Mouse (Mus musculus): ENCODE results near the gene Plb1.

DNA sequence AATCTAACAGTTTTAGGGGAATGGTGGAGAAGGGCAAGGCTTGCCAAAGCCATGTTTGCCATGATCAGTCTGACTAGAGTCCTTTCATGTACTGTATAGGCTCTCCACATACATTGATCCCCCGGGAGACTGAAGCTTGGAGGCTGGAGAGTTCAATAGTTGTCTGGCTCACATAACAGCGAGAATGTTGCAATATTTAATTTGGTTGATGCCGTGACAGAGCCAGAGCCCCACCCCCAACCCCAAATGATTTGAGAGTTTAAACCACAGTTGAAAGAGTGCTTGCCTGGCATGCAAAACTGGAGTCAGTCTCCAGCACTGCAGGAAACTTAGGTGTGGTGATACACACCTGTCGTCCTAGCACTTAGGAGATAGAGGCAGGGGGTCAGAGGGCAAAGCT, 49.8 kb downstream of the Plb1 start:
- TF ChIP-seq CTCF (IDR thresholded peaks at IDR 0.05; ENCODE audit: control insufficient read depth, insufficient read depth, insufficient read length): no peak
- no peak for TF ChIP-seq FOSL1 (IDR thresholded peaks at IDR 0.05; ENCODE audit: insufficient read depth, low read length, poor library complexity, severe bottlenecking)
- no peak for TF ChIP-seq CEBPB (IDR thresholded peaks at IDR 0.05; ENCODE audit: low read depth)
- TF ChIP-seq MYOG (IDR thresholded peaks at IDR 0.05; ENCODE audit: control insufficient read depth, extremely low read depth, insufficient read length): no peak
- no peak for TF ChIP-seq MAX (IDR thresholded peaks at IDR 0.05)
- no peak for TF ChIP-seq USF1 (IDR thresholded peaks at IDR 0.05; ENCODE audit: low read depth)

Data from C2C12 (cell line).